Mouse (Mus musculus): ENCODE results near the gene Wnt16. TPM values are rescaled to one million over a fixed set of nuclear protein-coding genes. Genes with fewer than 3 reads are reported as not detected.

The Wnt16 gene
- polyA plus RNA-seq, 1 experiment from 2014 or later = 0.41 TPM

- no peak overlapping the region for H3K27ac ChIP-seq (replicated peaks)
- no peak overlapping the region for H3K4me3 ChIP-seq
- H3K4me2 ChIP-seq (replicated peaks) = no peak overlapping the region
- ATAC-seq (ENCODE audit: low FRiP score, low read depth) = no peak
- no peak overlapping the region for H3K9ac ChIP-seq (replicated peaks)
- no peaks in the 10 kb centered on the region for H3K9me3 ChIP-seq
- no peaks in the 10 kb centered on the region for H3K27me3 ChIP-seq
- no peaks in the 10 kb centered on the region for H3K4me1 ChIP-seq
- whole genome bisulfite sequencing = 73% methylated on average over 14 of the region's 14 CpGs
- H3K36me3 ChIP-seq = no peaks in the 10 kb centered on the region
These were observed 7.7 kb upstream of the Wnt16 start for GRCm38 (mm10) chr6:22280217-22280861.

- Histone ChIP-seq H3K9ac (replicated peaks) (no peak overlapping the region), H3K27ac (replicated peaks) (no peak overlapping the region), H3K4me2 (replicated peaks) (no peak overlapping the region), H3K9me3 (no peaks in the 10 kb centered on the region), H3K4me1 (no peaks in the 10 kb centered on the region), H3K36me3 (no peaks in the 10 kb centered on the region), H3K4me3 (no peak overlapping the region), H3K27me3 (peaks cover 8% of the 10 kb centered on the region)
- 90% methylated on average over 4 of the region's 4 CpGs for WGBS
- no peak for ATAC-seq (ENCODE audit: low FRiP score, low read depth)
These were observed 5.6 kb upstream of the Wnt16 start for GRCm38 (mm10) chr6:22282405-22282804.

- no peak overlapping the region for H3K27ac ChIP-seq (replicated peaks)
- H3K4me1 ChIP-seq = peaks cover 22% of the 10 kb centered on the region
- H3K9ac ChIP-seq (replicated peaks) = peak overlapping the region; percentile 43
- H3K9me3 ChIP-seq = no peaks in the 10 kb centered on the region
- no peaks in the 10 kb centered on the region for H3K36me3 ChIP-seq
- under 1% methylated on average over 38 of the region's 38 CpGs for WGBS
- peak overlapping the region; percentile 46 for H3K4me3 ChIP-seq
- peak; percentile 81 for ATAC-seq (ENCODE audit: low FRiP score, low read depth)
- peak overlapping the region; percentile 92 for H3K4me2 ChIP-seq (replicated peaks)
- H3K27me3 ChIP-seq = peaks cover 48% of the 10 kb centered on the region
These were observed 872 bp downstream of the Wnt16 start for GRCm38 (mm10) chr6:22288737-22289460.

- Histone ChIP-seq H3K4me2 (replicated peaks) (peak overlapping the region; percentile 92), H3K9ac (replicated peaks) (no peak overlapping the region; the same call in 1 of the 2 replicates), H3K4me3 (peak overlapping the region; percentile 46), H3K36me3 (no peaks in the 10 kb centered on the region), H3K4me1 (peaks cover 22% of the 10 kb centered on the region), H3K27ac (replicated peaks) (no peak overlapping the region), H3K27me3 (peaks cover 48% of the 10 kb centered on the region), H3K9me3 (no peaks in the 10 kb centered on the region)
- no peak for ATAC-seq (ENCODE audit: low FRiP score, low read depth)
- WGBS = 1% methylated on average over 21 of the region's 21 CpGs
These were observed 1.5 kb downstream of the Wnt16 start for GRCm38 (mm10) chr6:22289461-22290021.

GRCm38 (mm10) chr6:22290790-22291189, 2.8 kb downstream of the Wnt16 start:
- peaks cover 48% of the 10 kb centered on the region for H3K27me3 ChIP-seq
- H3K4me3 ChIP-seq = no peak overlapping the region
- no peak overlapping the region for H3K9ac ChIP-seq (replicated peaks)
- peaks cover 22% of the 10 kb centered on the region for H3K4me1 ChIP-seq
- no peak overlapping the region for H3K27ac ChIP-seq (replicated peaks)
- no peaks in the 10 kb centered on the region for H3K9me3 ChIP-seq
- no peak overlapping the region for H3K4me2 ChIP-seq (replicated peaks)
- ATAC-seq (ENCODE audit: low FRiP score, low read depth) = no peak
- H3K36me3 ChIP-seq = no peaks in the 10 kb centered on the region
- 82% methylated on average over 8 of the region's 8 CpGs for WGBS

GRCm38 (mm10) chr6:22292056-22292455, 4.0 kb downstream of the Wnt16 start:
- Histone ChIP-seq H3K9me3 (no peaks in the 10 kb centered on the region), H3K4me3 (no peak overlapping the region), H3K4me1 (peaks cover 22% of the 10 kb centered on the region), H3K9ac (replicated peaks) (no peak overlapping the region), H3K4me2 (replicated peaks) (no peak overlapping the region), H3K27me3 (peaks cover 43% of the 10 kb centered on the region), H3K27ac (replicated peaks) (no peak overlapping the region), H3K36me3 (no peaks in the 10 kb centered on the region)
- no peak for ATAC-seq (ENCODE audit: low FRiP score, low read depth)
- 47% methylated on average over 4 of the region's 4 CpGs for WGBS

GRCm38 (mm10) chr6:22293922-22294321, 5.9 kb downstream of the Wnt16 start:
- no peak for ATAC-seq (ENCODE audit: low FRiP score, low read depth)
- 38% methylated on average over 3 of the region's 3 CpGs for WGBS
- Histone ChIP-seq H3K4me2 (replicated peaks) (no peak overlapping the region), H3K27ac (replicated peaks) (no peak overlapping the region), H3K27me3 (peaks cover 24% of the 10 kb centered on the region), H3K36me3 (no peaks in the 10 kb centered on the region), H3K9me3 (no peaks in the 10 kb centered on the region), H3K4me3 (no peak overlapping the region), H3K9ac (replicated peaks) (no peak overlapping the region), H3K4me1 (peaks cover 10% of the 10 kb centered on the region)

GRCm38 (mm10) chr6:22297028-22297427, 9.0 kb downstream of the Wnt16 start:
- Histone ChIP-seq H3K4me1 (no peaks in the 10 kb centered on the region), H3K36me3 (no peaks in the 10 kb centered on the region), H3K27me3 (peaks cover 6% of the 10 kb centered on the region; the same call in 1 of the 2 replicates), H3K9me3 (no peaks in the 10 kb centered on the region), H3K4me3 (no peak overlapping the region), H3K27ac (replicated peaks) (no peak overlapping the region), H3K4me2 (replicated peaks) (no peak overlapping the region), H3K9ac (replicated peaks) (no peak overlapping the region)
- ATAC-seq (ENCODE audit: low FRiP score, low read depth) = no peak
- 80% methylated on average over 6 of the region's 6 CpGs for WGBS

- ATAC-seq (ENCODE audit: low FRiP score, low read depth) = no peak
- 60% methylated on average over 14 of the region's 14 CpGs for WGBS
- Histone ChIP-seq H3K4me2 (replicated peaks) (no peak overlapping the region), H3K27ac (replicated peaks) (no peak overlapping the region), H3K27me3 (0 out of 2 replicates have a peak, but pooled peaks cover 4% of the 10 kb centered on the region), H3K4me3 (no peak overlapping the region), H3K9me3 (no peaks in the 10 kb centered on the region), H3K36me3 (no peaks in the 10 kb centered on the region), H3K4me1 (no peaks in the 10 kb centered on the region), H3K9ac (replicated peaks) (no peak overlapping the region)
These were observed 10.0 kb downstream of the Wnt16 start for GRCm38 (mm10) chr6:22298059-22298458.

- Histone ChIP-seq H3K9ac (replicated peaks) (no peak overlapping the region), H3K4me2 (replicated peaks) (no peak overlapping the region), H3K36me3 (0 out of 2 replicates have a peak, but pooled peaks cover 8% of the 10 kb centered on the region), H3K27ac (replicated peaks) (no peak overlapping the region), H3K4me3 (no peak overlapping the region), H3K4me1 (no peaks in the 10 kb centered on the region), H3K9me3 (no peaks in the 10 kb centered on the region), H3K27me3 (no peaks in the 10 kb centered on the region)
- ATAC-seq (ENCODE audit: low FRiP score, low read depth) = peak; percentile 47; the same call in 1 of the 2 replicates
- 59% methylated on average over 13 of the region's 13 CpGs for WGBS
These were observed 37.5 kb downstream of the Wnt16 start for GRCm38 (mm10) chr6:22325364-22326072.

GRCm38 (mm10) chr6:22326289-22326688, 38.3 kb downstream of the Wnt16 start:
- 81% methylated on average over 4 of the region's 4 CpGs for WGBS
- no peak overlapping the region for H3K9ac ChIP-seq (replicated peaks)
- H3K36me3 ChIP-seq = 0 out of 2 replicates have a peak, but pooled peaks cover 8% of the 10 kb centered on the region
- no peak overlapping the region for H3K4me2 ChIP-seq (replicated peaks)
- H3K27ac ChIP-seq (replicated peaks) = no peak overlapping the region
- no peaks in the 10 kb centered on the region for H3K9me3 ChIP-seq
- ATAC-seq (ENCODE audit: low FRiP score, low read depth) = no peak
- H3K4me3 ChIP-seq = no peak overlapping the region
- no peaks in the 10 kb centered on the region for H3K4me1 ChIP-seq
- H3K27me3 ChIP-seq = no peaks in the 10 kb centered on the region

- no peak overlapping the region for H3K9ac ChIP-seq (replicated peaks)
- H3K4me3 ChIP-seq = no peak overlapping the region
- no peaks in the 10 kb centered on the region for H3K27me3 ChIP-seq
- no peak for ATAC-seq (ENCODE audit: low FRiP score, low read depth)
- no peak overlapping the region for H3K27ac ChIP-seq (replicated peaks)
- WGBS = 79% methylated on average over 4 of the region's 4 CpGs
- no peaks in the 10 kb centered on the region for H3K4me1 ChIP-seq
- H3K36me3 ChIP-seq = 0 out of 2 replicates have a peak, but pooled peaks cover 8% of the 10 kb centered on the region
- no peaks in the 10 kb centered on the region for H3K9me3 ChIP-seq
- no peak overlapping the region for H3K4me2 ChIP-seq (replicated peaks)
These were observed 39.1 kb downstream of the Wnt16 start for GRCm38 (mm10) chr6:22327091-22327490.

Data from midbrain, embryonic 12.5 days (tissue).